Mouse (Mus musculus): Measurements from ENCODE around the gene Adgrl3. TPM values are rescaled to one million over a fixed set of nuclear protein-coding genes. Genes with fewer than 3 reads are reported as not detected.

Adgrl3 gene
- total and polyA plus RNA-seq, 2 experiments from 2014 or later = 1.7 to 7.3 TPM

GRCm38 (mm10) chr5:81518720-81519496 is 499.0 kb downstream of the Adgrl3 start:
- no peak for TF ChIP-seq CTCF (IDR thresholded peaks at IDR 0.05; ENCODE audit: low read depth)
- no peak for TF ChIP-seq EP300 (IDR thresholded peaks at IDR 0.05; ENCODE audit: low read depth)
- no peak for ATAC-seq (ENCODE audit: insufficient read depth, low read depth)
- no peak for DNase-seq (ENCODE audit: low spot score)
- no peak overlapping the region for H3K27ac ChIP-seq (ENCODE audit: low read depth)
- H3K4me2 ChIP-seq (ENCODE audit: low read depth, low read length) = peak overlapping the region; percentile 35; the same call in 1 of the 2 replicates
- no peaks in the 10 kb centered on the region for H3K9me3 ChIP-seq (replicated peaks; ENCODE audit: control insufficient read depth, low read length)
- 0 out of 2 replicates have a peak, but pooled peaks cover 5% of the 10 kb centered on the region for H3K4me1 ChIP-seq (ENCODE audit: control insufficient read depth, insufficient read depth)
- WGBS = 49% methylated on average over 5 of the region's 5 CpGs
- H3K4me3 ChIP-seq (ENCODE audit: low read depth, low read length) = no peak overlapping the region
- H3K36me3 ChIP-seq (replicated peaks; ENCODE audit: control insufficient read depth, insufficient read depth, low read length) = no peaks in the 10 kb centered on the region
- no peaks in the 10 kb centered on the region for H3K27me3 ChIP-seq (ENCODE audit: control insufficient read depth, insufficient read depth, low read length)
- no peak overlapping the region for H3K9ac ChIP-seq (replicated peaks; ENCODE audit: low read depth, low read length)

GRCm38 (mm10) chr5:81519497-81520382 is 499.8 kb downstream of the Adgrl3 start:
- Histone ChIP-seq H3K4me2 (ENCODE audit: low read depth, low read length) (peak overlapping the region; percentile 35), H3K4me3 (ENCODE audit: low read depth, low read length) (peak overlapping the region; percentile 28), H3K9ac (replicated peaks; ENCODE audit: low read depth, low read length) (no peak overlapping the region), H3K27ac (ENCODE audit: low read depth) (no peak overlapping the region), H3K27me3 (ENCODE audit: control insufficient read depth, insufficient read depth, low read length) (no peaks in the 10 kb centered on the region), H3K36me3 (replicated peaks; ENCODE audit: control insufficient read depth, insufficient read depth, low read length) (no peaks in the 10 kb centered on the region), H3K9me3 (replicated peaks; ENCODE audit: control insufficient read depth, low read length) (no peaks in the 10 kb centered on the region), H3K4me1 (ENCODE audit: control insufficient read depth, insufficient read depth) (0 out of 2 replicates have a peak, but pooled peaks cover 5% of the 10 kb centered on the region)
- DNase-seq (ENCODE audit: low spot score) = peak; percentile 60
- TF ChIP-seq CTCF (IDR thresholded peaks at IDR 0.05; ENCODE audit: low read depth) (peak; percentile 67), EP300 (IDR thresholded peaks at IDR 0.05; ENCODE audit: low read depth) (no peak)
- ATAC-seq (ENCODE audit: insufficient read depth, low read depth) = peak; percentile 44
- WGBS = 16% methylated on average over 11 of the region's 11 CpGs

- DNase-seq (ENCODE audit: low spot score) (no peak), ATAC-seq (ENCODE audit: insufficient read depth, low read depth) (no peak)
- 0 out of 2 replicates have a peak, but pooled peaks cover 5% of the 10 kb centered on the region for H3K4me1 ChIP-seq (ENCODE audit: control insufficient read depth, insufficient read depth)
- H3K27me3 ChIP-seq (ENCODE audit: control insufficient read depth, insufficient read depth, low read length) = no peaks in the 10 kb centered on the region
- no peak overlapping the region for H3K27ac ChIP-seq (ENCODE audit: low read depth)
- no peaks in the 10 kb centered on the region for H3K9me3 ChIP-seq (replicated peaks; ENCODE audit: control insufficient read depth, low read length)
- H3K36me3 ChIP-seq (replicated peaks; ENCODE audit: control insufficient read depth, insufficient read depth, low read length) = no peaks in the 10 kb centered on the region
- WGBS = 56% methylated on average over 4 of the region's 4 CpGs
- no peak overlapping the region for H3K9ac ChIP-seq (replicated peaks; ENCODE audit: low read depth, low read length)
- H3K4me2 ChIP-seq (ENCODE audit: low read depth, low read length) = no peak overlapping the region
- H3K4me3 ChIP-seq (ENCODE audit: low read depth, low read length) = no peak overlapping the region
- TF ChIP-seq EP300 (IDR thresholded peaks at IDR 0.05; ENCODE audit: low read depth) (no peak), CTCF (IDR thresholded peaks at IDR 0.05; ENCODE audit: low read depth) (no peak)
These were observed 502.8 kb downstream of the Adgrl3 start for GRCm38 (mm10) chr5:81522760-81523159.

GRCm38 (mm10) chr5:81524532-81524961 is 504.6 kb downstream of the Adgrl3 start:
- DNase-seq (ENCODE audit: low spot score) (no peak), ATAC-seq (ENCODE audit: insufficient read depth, low read depth) (no peak)
- H3K36me3 ChIP-seq (replicated peaks; ENCODE audit: control insufficient read depth, insufficient read depth, low read length) = no peaks in the 10 kb centered on the region
- no peak overlapping the region for H3K27ac ChIP-seq (ENCODE audit: low read depth)
- no peak overlapping the region for H3K4me3 ChIP-seq (ENCODE audit: low read depth, low read length)
- H3K27me3 ChIP-seq (ENCODE audit: control insufficient read depth, insufficient read depth, low read length) = no peaks in the 10 kb centered on the region
- H3K9ac ChIP-seq (replicated peaks; ENCODE audit: low read depth, low read length) = no peak overlapping the region
- no peak overlapping the region for H3K4me2 ChIP-seq (ENCODE audit: low read depth, low read length)
- H3K9me3 ChIP-seq (replicated peaks; ENCODE audit: control insufficient read depth, low read length) = no peaks in the 10 kb centered on the region
- WGBS = 85% methylated on average over 12 of the region's 12 CpGs
- TF ChIP-seq EP300 (IDR thresholded peaks at IDR 0.05; ENCODE audit: low read depth) (no peak), CTCF (IDR thresholded peaks at IDR 0.05; ENCODE audit: low read depth) (no peak)
- 0 out of 2 replicates have a peak, but pooled peaks cover 4% of the 10 kb centered on the region for H3K4me1 ChIP-seq (ENCODE audit: control insufficient read depth, insufficient read depth)

GRCm38 (mm10) chr5:81525326-81525725 is 505.4 kb downstream of the Adgrl3 start:
- Histone ChIP-seq H3K27me3 (ENCODE audit: control insufficient read depth, insufficient read depth, low read length) (no peaks in the 10 kb centered on the region), H3K36me3 (replicated peaks; ENCODE audit: control insufficient read depth, insufficient read depth, low read length) (no peaks in the 10 kb centered on the region), H3K9me3 (replicated peaks; ENCODE audit: control insufficient read depth, low read length) (no peaks in the 10 kb centered on the region), H3K9ac (replicated peaks; ENCODE audit: low read depth, low read length) (no peak overlapping the region), H3K4me1 (ENCODE audit: control insufficient read depth, insufficient read depth) (no peaks in the 10 kb centered on the region), H3K4me2 (ENCODE audit: low read depth, low read length) (no peak overlapping the region), H3K27ac (ENCODE audit: low read depth) (no peak overlapping the region), H3K4me3 (ENCODE audit: low read depth, low read length) (no peak overlapping the region)
- no peak for TF ChIP-seq EP300 (IDR thresholded peaks at IDR 0.05; ENCODE audit: low read depth)
- TF ChIP-seq CTCF (IDR thresholded peaks at IDR 0.05; ENCODE audit: low read depth) = no peak
- 78% methylated on average over 2 of the region's 2 CpGs for WGBS
- no peak for DNase-seq (ENCODE audit: low spot score)
- no peak for ATAC-seq (ENCODE audit: insufficient read depth, low read depth)

Data from heart, postnatal 0 days (tissue).